Mouse (Mus musculus): ENCODE data around the gene Cadm4.

GRCm38 (mm10) chr7:24530062-24530931 lies 48.5 kb downstream of the Cadm4 start, which contains the start of gene Irgq:
- no peak for TF ChIP-seq CTCF (conservative IDR thresholded peaks at IDR 0.05; ENCODE audit: low read length)
- no peak for TF ChIP-seq NANOG (IDR thresholded peaks at IDR 0.05; ENCODE audit: borderline replicate concordance, low read length)
- no peak for TF ChIP-seq POU5F1 (IDR thresholded peaks at IDR 0.05; ENCODE audit: borderline replicate concordance, low read length)

Measured in E14TG2a.4 (cell line).